Mouse (Mus musculus): Measurements from ENCODE around the gene Wnk1. TPM values are rescaled to one million over a fixed set of nuclear protein-coding genes. Genes with fewer than 3 reads are reported as not detected.

The Wnk1 gene
- total RNA-seq, 1 experiment from 2014 or later, result 192 TPM

DNA sequence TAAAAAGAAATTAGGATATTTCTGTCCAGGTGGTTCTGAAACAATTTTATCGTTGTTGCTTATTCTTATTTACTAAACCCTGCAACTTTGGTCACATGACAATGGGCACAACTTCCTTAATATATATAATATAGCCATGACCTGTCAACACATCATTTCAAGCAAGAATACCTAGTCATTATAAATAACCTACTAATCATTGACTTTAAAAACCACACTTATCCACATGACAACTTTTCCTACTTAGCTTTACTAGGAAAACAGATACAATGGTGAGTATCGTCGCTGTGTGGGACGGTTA, 2.0 kb upstream of the Wnk1 start:
- no peak for DNase-seq

DNA sequence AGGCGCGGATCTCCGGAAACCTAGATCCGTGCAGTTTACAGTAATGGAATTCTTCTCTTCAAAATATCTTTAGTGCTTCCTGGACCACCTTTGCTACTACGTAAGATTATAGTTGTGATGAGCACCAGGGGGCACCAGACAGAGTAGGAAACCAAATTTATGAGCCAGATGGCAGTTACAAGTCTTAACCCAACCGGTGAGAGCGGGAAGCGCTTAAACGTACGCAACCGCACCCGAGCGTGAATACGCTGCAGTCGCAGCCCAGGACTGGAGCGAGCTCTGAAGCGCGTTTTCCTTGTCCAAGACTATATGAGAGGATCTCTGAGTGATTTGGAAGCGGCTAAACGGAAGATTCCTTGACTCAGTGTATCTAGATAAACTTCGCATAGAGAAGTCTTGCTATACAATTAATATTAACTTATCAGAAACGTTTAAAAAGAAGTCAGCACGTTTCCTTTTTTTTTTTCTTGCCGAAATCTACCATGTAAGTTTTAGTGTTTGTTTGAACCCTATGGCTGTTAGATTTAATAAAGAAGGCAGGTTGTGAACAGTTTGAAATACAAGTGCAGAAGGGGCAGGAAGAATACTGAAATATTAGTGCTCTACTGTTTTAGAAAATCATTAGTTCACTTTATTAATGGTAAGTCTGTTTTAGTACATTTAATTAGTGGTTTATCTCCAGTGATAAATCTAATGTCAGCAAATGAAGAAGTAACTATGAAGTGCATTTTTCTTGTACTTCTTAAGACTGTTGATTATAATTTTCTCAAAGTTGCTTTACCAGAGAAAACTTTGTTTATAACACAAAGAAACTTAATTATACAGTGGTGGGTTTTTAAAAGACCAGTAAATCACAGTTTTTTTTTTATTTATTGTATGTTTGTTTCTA, 1.4 kb upstream of the Wnk1 start:
- DNase-seq, result peak; percentile 88

DNA sequence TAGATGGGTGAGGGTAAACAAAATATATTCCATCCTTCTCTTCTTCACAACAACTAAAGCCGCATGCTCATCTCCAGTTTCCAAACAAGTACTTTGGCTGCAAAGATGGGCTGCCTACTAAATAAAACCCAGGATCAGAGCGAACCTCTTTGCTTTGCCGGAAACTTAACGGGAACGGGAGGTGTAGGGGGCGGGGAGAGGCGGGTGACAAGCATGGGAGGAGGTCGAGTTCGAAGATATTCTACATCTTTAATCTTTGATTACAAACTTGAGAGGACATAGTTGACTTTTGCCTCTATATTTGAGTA, 738 bp upstream of the Wnk1 start:
- peak; percentile 55 for DNase-seq

DNA sequence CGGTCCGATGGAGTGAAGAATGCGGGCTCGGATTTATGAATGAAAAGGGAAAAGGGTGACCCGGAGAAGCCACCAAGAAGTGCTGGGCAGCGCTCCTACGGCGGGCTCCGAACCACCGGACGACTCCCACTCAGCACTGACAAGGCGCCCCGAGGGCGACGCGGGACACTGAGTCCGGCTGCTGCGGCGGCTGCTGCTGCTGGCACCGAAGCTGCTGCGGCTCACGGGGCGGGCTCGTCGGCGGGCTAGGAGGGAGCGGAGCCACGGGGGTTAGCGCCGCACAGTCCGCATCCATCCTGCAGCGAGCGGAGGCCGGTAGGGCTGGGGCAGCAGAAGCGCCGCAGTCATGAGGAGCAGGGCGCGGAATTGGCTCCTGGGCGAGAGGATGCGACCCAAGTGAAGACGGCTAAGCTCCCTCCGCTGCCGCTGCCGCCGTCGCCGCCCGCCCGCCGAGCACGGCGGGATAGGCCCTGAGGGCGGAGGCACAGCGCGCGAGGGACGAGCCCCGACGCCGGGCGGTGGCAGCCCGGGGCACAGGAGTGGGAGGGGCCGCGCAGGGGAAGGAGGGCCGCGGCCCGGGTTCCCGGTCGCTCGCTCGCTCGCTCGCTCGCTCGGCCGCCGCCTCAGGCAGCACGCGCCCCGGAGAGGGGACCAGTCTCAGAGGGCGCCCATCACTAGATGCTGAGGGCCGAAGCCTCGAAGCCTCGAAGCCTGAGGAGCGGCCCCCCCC, 671 bp downstream of the Wnk1 start:
- DNase-seq, result peak; percentile 91

DNA sequence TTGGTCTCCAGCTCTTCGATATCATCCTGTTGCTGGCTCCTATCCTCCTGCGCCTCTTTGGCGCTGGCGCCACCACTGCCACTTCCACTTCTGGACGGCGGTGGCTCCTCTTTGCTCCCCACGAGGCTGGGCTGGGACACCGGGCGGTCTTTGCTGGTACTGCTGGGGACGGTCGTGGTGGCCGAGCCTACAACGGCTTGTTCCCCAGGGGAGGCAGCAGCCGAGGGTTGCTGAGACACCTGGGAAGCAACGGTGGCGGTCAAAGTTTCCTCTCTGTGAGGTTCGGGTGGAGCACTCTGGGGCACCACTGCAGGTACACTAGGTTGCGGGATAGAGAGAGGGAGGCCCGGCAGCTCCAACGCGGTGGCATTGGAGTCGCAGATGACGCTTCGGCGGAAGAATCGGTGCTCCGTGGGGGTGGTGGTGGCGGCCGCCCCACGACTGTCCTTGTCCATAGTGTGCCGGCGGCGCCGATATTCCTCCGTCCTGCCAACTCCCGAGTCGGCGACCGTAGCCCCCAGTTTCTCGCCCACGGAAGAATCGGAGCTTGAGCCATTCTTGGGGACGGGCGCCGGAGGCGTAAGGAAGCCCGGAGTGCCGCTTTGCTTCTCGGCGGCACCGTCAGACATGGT, 1.4 kb downstream of the Wnk1 start:
- peak; percentile 93 for DNase-seq

DNA sequence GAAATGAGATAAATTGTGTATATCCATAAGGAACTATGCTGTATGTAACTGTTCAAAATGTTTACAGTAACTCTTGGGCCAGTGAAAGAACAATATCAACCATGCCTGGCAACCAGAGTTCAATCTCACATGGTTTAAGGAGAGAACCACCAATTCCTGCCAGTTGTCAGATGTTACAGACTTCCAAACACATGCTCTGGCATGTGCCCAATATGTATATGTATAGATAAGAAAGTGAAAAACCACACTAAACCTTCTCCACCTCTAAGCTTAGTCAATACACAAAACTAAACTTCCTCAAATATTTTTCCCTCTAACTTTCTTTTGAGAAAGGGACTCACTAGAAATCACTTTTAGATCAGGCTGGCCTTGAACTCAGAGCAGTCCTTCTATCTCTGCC, 13.9 kb downstream of the Wnk1 start:
- DNase-seq, result no peak

DNA sequence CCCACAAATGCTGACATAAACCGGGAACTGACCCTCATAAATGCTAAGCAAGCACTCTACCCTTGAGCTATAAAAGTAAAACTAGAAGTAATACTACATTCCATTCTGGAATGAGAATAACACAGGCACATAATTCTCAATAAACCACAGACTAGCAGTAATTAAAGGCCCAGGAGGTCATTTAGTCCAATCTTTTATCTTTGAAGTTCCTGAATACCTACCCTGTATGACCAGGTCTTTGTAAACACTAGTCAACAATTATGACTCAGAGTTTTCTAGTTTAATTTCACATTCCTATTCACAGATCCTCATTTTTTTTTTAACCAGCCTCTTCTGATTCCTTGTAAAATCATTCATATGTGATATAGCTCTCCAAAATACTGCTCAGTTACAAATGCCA, 14.7 kb downstream of the Wnk1 start:
- no peak for DNase-seq

DNA sequence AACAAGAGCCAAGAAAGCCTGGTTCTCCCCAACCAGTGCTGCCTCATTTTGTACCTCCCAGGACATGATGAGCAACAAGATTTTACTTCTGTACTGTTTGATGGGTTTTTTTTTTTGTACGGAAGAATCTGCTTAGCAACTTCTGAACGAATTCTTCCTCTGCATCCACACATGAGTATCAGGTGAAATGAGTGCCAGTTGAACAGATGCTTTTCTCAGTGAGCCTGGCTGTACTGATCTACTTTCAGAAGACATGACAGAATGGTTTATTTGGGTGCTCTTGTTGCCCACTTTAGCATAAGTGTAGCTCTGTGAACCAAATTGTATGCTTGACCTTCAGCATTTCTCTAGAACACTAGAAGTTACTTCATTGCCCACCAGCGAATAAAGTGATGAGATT, 16.4 kb downstream of the Wnk1 start:
- no peak for DNase-seq

DNA sequence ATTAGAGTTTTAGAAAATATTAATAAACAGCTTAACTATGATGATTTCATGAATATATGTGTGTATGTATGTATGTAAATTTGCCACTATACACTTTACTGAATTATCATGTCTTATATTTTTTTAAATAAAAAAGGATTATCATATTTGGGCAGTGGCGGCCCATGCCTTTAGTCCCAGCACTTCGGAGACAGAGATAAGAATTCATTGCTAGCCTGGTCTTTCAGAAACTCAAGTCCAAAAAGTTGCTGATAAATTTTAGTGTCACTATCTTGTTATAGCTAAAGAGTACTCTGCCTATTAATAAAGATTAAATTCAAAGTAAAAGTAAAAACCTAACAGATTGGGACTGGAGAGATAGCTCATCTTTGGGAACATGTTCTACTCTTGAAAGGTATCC, 18.8 kb downstream of the Wnk1 start:
- DNase-seq, result no peak

DNA sequence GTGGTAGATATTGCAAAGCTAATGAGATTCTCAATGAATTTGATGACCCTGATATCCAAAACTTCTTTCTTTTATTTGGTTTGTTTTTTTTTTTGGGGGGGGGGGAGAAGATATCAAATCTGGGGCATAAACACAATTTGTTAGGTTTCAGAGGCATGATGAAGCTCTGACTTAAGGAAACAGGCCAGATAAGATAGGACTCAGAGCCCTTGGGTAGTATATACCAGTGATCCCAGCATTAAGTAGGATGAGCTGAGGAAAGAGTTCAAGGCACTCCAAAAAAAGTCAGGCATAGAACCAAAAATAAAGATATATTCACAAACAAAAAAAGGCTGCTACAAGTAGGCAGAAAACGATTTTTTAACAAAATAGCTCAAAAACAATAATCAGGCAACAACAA, 25.3 kb downstream of the Wnk1 start:
- DNase-seq, result no peak

DNA sequence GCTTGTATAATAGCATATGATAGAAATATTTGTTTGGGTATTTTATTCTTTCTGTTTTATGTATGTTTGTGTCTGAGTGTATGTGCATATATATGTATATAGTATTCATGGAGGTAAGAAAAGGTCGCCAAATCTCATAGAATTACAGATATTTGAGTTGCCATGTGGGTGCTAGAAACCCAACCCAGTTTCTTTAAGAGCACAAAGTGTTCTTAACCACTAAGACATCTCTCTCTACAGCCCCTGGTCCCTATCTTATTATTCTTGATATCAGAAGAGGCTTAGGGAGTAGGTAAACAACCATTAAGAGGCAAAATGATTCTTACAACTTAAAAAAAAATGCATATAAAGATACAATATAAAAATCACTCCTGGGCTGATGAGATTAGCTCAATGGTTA, 27.0 kb downstream of the Wnk1 start:
- DNase-seq, result no peak

DNA sequence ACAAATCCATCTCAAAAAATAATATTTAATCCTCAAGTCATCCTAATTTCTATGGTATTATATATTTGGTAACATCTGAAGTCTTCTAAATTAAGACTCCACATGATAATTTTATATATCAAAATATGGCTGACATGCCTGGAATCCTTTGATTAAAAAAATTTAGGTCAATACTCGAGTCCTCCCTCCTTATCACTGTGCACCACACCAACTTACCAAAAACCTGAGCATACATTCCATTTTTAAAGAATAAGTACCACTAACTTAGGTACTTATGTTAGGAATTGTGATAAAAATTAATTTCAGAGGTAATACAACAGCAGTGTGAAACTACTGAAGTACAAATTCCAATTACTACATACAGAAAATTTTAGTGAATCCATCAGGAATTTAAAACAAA, 27.5 kb downstream of the Wnk1 start:
- DNase-seq, result no peak

DNA sequence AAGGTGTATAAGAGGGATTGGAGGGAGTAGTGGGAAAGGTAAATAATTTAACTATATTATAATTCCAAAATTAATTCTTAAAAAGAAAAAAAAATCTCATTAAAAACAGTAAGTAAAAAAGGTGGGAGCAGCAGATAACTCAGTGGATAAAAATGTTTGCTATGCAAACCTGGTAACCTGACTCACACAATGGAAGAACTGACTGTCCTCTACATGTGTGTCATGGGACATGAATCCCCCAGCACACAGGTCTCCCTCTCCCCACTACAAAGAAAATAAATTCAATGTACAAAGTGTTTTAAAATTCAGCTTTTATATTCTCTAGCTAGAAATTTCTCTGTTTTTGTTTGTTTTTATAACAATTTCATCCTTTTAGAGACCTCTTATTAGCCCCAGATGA, 27.9 kb downstream of the Wnk1 start:
- DNase-seq, result no peak

DNA sequence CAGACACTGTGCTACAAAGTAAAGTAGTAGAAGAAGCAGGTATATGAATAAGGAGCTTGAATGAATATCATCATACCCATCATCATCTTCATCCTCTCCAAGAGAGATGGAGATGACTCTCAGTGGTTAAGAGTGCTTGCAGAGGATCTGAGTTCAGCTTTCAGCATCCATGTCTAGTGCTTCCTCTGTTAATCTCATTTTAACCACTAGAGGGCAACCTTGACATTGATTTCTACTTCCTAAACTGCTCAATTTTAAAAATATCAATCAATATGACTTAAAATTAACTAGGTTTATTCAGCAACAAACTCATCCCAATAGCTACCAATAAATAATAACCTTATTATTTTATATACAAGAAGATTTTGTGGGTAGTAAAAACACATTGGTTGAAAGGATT, 36.8 kb downstream of the Wnk1 start:
- peak; percentile 8 for DNase-seq

DNA sequence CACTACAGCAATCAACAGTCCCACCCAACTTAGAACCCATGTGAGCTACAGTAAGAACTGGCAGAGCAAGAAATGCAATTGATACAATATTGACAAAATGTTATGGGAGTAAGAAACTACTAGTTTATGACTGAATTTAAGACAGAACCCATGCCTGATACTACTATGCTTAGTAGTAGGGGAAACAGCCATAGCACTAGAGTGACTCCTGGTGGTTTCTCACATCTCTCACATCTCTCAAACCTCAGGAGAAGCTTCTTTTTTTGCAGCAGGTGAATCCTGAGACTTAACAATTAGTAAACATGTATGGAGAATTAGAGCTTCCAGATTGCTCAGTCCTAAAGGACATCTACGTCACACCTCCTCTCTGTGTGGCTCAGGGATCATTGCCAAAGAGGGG, 42.0 kb downstream of the Wnk1 start:
- no peak for DNase-seq

DNA sequence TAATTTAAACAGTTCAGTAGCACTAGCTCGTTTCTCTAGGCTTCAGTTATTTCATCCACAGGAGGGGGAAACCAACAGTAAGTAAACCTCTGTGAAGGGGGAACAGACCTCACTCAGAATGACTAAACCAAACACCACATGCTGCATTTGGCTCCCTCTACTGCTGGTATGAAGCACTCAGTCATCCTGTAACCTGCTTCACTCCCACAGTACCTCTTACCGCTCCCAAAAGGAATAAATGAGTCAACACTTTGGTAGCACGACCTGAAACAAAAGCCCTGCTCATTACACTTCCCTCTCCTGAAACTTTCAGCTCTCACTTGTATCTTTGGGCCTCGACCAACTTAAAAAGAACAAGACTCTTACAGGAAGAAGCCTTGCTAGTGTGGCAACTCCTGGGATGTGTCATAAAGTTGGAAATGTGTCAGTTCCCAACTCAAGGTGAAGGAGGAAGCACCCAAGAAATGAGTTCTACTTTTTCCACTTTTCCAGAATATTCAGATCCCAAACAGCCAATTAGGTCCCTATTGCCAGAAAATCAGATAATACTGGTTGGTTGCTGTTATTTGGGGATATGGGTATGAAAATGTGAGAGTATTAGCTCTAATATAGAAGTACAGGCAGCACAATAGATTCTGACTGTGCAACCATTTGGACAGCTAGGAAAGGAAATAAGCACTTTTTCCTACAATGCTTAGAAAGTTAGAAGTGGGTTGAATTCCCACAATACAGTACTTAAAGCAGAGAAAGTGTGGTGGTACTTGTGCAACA, 114.1 kb downstream of the Wnk1 start:
- peak; percentile 31 for DNase-seq

DNA sequence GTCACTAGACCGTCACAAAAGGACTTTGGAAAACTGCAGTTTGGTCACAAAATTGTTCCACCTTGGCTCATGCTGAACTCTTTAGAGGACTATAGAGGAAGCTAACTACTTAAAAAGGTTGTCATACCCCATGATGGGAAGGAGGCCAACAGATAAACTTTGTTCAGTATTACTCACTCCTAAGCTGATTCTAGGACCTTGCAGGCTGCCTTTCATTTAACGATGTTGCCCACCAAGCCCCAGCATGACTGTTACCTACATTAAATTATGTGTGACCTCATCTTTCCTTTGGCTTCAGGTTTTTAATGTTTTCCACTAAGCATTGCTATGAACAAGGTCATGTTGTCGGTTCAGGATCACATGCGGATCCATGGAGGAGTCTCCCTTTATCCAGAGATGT, 115.9 kb downstream of the Wnk1 start:
- DNase-seq, result no peak

DNA sequence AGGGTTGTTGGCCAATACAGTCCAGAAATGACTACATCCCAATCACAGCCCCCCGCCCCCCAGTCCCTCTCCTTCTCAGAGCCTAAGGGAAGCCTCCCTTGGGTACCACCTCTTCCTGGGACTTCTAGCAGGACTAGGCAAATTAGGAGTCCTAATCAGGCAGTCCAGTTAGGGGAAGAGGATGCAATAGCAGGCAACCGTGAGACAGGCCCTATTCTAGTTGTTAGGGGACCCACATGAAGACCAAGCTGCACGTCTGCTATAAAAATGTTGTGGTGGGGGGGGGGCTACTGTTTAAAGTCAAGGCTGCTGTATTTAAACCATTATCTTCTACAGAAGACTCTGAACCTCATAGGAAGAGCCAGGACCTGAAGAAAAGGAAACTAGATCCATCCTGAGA, 116.3 kb downstream of the Wnk1 start:
- DNase-seq, result no peak

DNA sequence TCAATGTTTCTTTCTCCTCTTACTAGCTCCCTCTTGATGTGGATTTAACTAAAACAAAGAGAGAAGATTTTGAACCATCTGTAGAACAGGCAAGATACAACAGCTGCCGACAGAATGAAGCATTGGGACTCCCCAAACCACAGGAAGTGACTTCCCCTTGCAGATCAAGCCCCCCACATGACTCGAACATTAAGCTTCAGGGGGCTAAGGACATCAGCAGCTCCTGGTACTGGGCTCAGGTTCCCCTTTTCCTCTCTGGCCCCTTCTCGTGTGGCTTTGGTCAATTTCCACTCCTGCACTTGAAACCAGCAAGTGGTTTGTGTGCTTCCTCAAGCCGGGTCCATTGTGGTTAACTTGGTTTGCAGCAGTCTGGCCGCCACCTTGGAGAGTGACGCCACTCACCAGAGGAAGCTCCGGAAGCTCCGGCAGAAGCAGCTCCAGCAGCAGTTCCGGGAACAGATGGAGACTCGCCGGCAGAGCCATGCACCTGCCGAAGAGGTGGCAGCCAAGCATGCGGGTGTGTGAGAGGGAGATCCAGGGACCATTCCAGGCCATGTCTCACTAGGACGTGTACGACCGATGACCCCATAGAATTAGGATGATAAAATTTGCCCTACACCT, 119.8 kb downstream of the Wnk1 start:
- no peak for DNase-seq

DNA sequence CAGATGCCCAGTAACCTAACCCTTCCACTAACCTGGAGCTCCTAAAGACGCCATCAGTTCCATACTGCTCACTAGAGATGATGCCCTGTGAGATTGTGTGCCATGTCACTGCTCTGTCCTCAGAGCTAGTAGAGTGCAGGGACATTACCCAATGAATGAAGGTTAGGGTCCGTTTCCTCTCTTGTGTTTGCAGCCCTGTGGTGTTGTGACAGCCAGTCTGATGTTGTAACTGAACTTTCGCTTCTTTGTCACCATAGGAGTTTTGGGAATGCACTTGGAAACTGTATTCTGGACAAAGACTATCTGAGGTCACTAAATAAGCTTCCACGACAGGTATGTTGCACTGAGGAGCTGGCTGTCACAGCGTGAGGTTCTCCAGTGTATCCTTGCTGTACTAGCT, 122.8 kb downstream of the Wnk1 start:
- DNase-seq, result no peak

DNA sequence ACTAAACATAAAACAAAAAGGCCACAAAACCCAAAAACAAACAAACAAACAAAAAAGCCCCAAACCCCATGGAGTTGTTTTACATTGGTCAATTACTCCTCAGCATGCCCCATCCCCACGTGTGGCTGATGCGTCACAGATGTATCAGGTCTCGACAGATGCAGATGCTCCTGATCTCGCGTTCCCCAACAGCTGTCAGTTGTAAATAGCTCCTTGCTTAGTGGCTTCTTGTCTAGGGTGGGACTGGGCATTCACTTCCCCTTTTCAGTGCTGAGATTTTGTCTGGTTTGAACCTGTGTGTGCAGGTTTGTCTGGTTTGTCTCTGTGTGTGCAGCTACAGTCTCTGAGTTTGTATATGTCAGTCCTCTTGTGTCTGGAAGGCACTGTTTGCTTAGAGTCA, 126.4 kb downstream of the Wnk1 start:
- no peak for DNase-seq

DNA sequence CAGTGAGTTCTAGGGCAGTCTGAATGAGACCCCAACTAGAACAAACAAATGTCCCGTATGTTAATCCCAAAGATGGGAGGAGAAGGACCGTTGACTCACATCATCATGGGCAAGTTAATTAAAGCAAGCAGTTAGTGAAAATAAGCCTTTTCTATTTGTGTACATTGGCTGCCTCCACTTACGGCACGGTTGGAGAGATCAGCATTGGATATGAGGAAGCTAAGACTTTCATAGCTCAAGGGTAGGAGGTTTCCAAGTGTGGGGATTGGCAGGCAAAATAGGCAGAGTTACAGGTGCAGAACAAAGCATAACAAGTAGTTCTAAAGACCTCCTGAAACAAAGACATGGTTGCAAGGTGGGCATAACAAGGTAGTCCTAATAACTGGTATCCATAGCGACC, 133.0 kb downstream of the Wnk1 start:
- no peak for DNase-seq

Measured in adrenal gland, postnatal 14 days (tissue).